Mouse (Mus musculus): ENCODE measurements at regions not wholly inside any gene's neighbourhood (a gene's known extent, or its start where the extent isn't known, plus 50 kb on each side); places are given as distances from the start of the nearest gene placed in this dataset.

- Histone ChIP-seq H3K27me3 (ENCODE audit: low read depth, poor library complexity, severe bottlenecking) (no peaks in the 10 kb centered on the region), H3K9me3 (replicated peaks) (no peaks in the 10 kb centered on the region), H3K36me3 (no peaks in the 10 kb centered on the region), H3K27ac (replicated peaks) (no peak overlapping the region), H3K4me3 (no peak overlapping the region), H3K4me1 (no peaks in the 10 kb centered on the region)
- no peak for DNase-seq (ENCODE audit: low spot score)
- 83% methylated on average over 4 of the region's 4 CpGs for WGBS
These were observed 368.0 kb upstream of the Pappa start for GRCm38 (mm10) chr4:64755986-64756385.

- H3K4me3 ChIP-seq: no peak overlapping the region
- H3K27me3 ChIP-seq (ENCODE audit: low read depth, poor library complexity, severe bottlenecking): no peaks in the 10 kb centered on the region
- DNase-seq (ENCODE audit: low spot score): no peak
- H3K9me3 ChIP-seq (replicated peaks): no peaks in the 10 kb centered on the region
- H3K4me1 ChIP-seq: no peaks in the 10 kb centered on the region
- no peak overlapping the region for H3K27ac ChIP-seq (replicated peaks)
- H3K36me3 ChIP-seq: no peaks in the 10 kb centered on the region
- WGBS: 68% methylated on average over 1 of the region's 1 CpGs
These were observed 355.4 kb upstream of the Pappa start for GRCm38 (mm10) chr4:64768610-64769009.

GRCm38 (mm10) chr4:64803886-64804285 is 320.1 kb upstream of the Pappa start:
- Histone ChIP-seq H3K27ac (replicated peaks) (no peak overlapping the region), H3K36me3 (no peaks in the 10 kb centered on the region), H3K4me1 (no peaks in the 10 kb centered on the region), H3K27me3 (ENCODE audit: low read depth, poor library complexity, severe bottlenecking) (no peaks in the 10 kb centered on the region), H3K9me3 (replicated peaks) (no peaks in the 10 kb centered on the region), H3K4me3 (no peak overlapping the region)
- 87% methylated on average over 7 of the region's 7 CpGs for WGBS
- DNase-seq (ENCODE audit: low spot score): no peak

GRCm38 (mm10) chr4:64804996-64805395 is 319.0 kb upstream of the Pappa start:
- H3K4me1 ChIP-seq: no peaks in the 10 kb centered on the region
- no peaks in the 10 kb centered on the region for H3K9me3 ChIP-seq (replicated peaks)
- no peak overlapping the region for H3K27ac ChIP-seq (replicated peaks)
- DNase-seq (ENCODE audit: low spot score): no peak
- no peak overlapping the region for H3K4me3 ChIP-seq
- 85% methylated on average over 2 of the region's 2 CpGs for WGBS
- no peaks in the 10 kb centered on the region for H3K27me3 ChIP-seq (ENCODE audit: low read depth, poor library complexity, severe bottlenecking)
- H3K36me3 ChIP-seq: no peaks in the 10 kb centered on the region

GRCm38 (mm10) chr4:64807148-64807547 is 316.8 kb upstream of the Pappa start:
- WGBS: 100% methylated on average over 1 of the region's 1 CpGs
- no peaks in the 10 kb centered on the region for H3K27me3 ChIP-seq (ENCODE audit: low read depth, poor library complexity, severe bottlenecking)
- no peak for DNase-seq (ENCODE audit: low spot score)
- H3K4me3 ChIP-seq: no peak overlapping the region
- H3K27ac ChIP-seq (replicated peaks): no peak overlapping the region
- no peaks in the 10 kb centered on the region for H3K36me3 ChIP-seq
- H3K9me3 ChIP-seq (replicated peaks): no peaks in the 10 kb centered on the region
- no peaks in the 10 kb centered on the region for H3K4me1 ChIP-seq

GRCm38 (mm10) chr4:64811974-64812373 is 312.0 kb upstream of the Pappa start:
- no peak overlapping the region for H3K27ac ChIP-seq (replicated peaks)
- H3K4me1 ChIP-seq: no peaks in the 10 kb centered on the region
- no peaks in the 10 kb centered on the region for H3K36me3 ChIP-seq

GRCm38 (mm10) chr4:64812812-64813211 is 311.2 kb upstream of the Pappa start:
- no peak for DNase-seq (ENCODE audit: low spot score)
- WGBS: 84% methylated on average over 4 of the region's 4 CpGs

More at GRCm38 (mm10) chr4:64811974-64812373, 312.0 kb upstream of the Pappa start:
- no peak for DNase-seq (ENCODE audit: low spot score)
- Histone ChIP-seq H3K4me3 (no peak overlapping the region), H3K27me3 (ENCODE audit: low read depth, poor library complexity, severe bottlenecking) (no peaks in the 10 kb centered on the region), H3K9me3 (replicated peaks) (no peaks in the 10 kb centered on the region)

GRCm38 (mm10) chr4:64832882-64833281 is 291.1 kb upstream of the Pappa start:
- Histone ChIP-seq H3K27me3 (ENCODE audit: low read depth, poor library complexity, severe bottlenecking) (no peaks in the 10 kb centered on the region), H3K36me3 (no peaks in the 10 kb centered on the region), H3K4me1 (no peaks in the 10 kb centered on the region), H3K4me3 (no peak overlapping the region), H3K9me3 (replicated peaks) (no peaks in the 10 kb centered on the region), H3K27ac (replicated peaks) (no peak overlapping the region)
- no peak for DNase-seq (ENCODE audit: low spot score)
- WGBS: 53% methylated on average over 2 of the region's 2 CpGs

More at GRCm38 (mm10) chr4:64812812-64813211, 311.2 kb upstream of the Pappa start:
- Histone ChIP-seq H3K36me3 (no peaks in the 10 kb centered on the region), H3K4me1 (no peaks in the 10 kb centered on the region), H3K9me3 (replicated peaks) (no peaks in the 10 kb centered on the region), H3K4me3 (no peak overlapping the region), H3K27me3 (ENCODE audit: low read depth, poor library complexity, severe bottlenecking) (no peaks in the 10 kb centered on the region), H3K27ac (replicated peaks) (no peak overlapping the region)

GRCm38 (mm10) chr4:64874521-64874920 is 249.5 kb upstream of the Pappa start:
- no peak for DNase-seq (ENCODE audit: low spot score)
- no peaks in the 10 kb centered on the region for H3K36me3 ChIP-seq
- H3K4me3 ChIP-seq: no peak overlapping the region
- H3K27me3 ChIP-seq (ENCODE audit: low read depth, poor library complexity, severe bottlenecking): no peaks in the 10 kb centered on the region
- WGBS: 89% methylated on average over 2 of the region's 2 CpGs
- H3K4me1 ChIP-seq: no peaks in the 10 kb centered on the region
- no peaks in the 10 kb centered on the region for H3K9me3 ChIP-seq (replicated peaks)
- H3K27ac ChIP-seq (replicated peaks): no peak overlapping the region

- no peak for DNase-seq (ENCODE audit: low spot score)
- 88% methylated on average over 1 of the region's 1 CpGs for WGBS
- H3K4me1 ChIP-seq: no peaks in the 10 kb centered on the region
- H3K4me3 ChIP-seq: no peak overlapping the region
- no peak overlapping the region for H3K27ac ChIP-seq (replicated peaks)
- H3K9me3 ChIP-seq (replicated peaks): no peaks in the 10 kb centered on the region
- H3K36me3 ChIP-seq: no peaks in the 10 kb centered on the region
- no peaks in the 10 kb centered on the region for H3K27me3 ChIP-seq (ENCODE audit: low read depth, poor library complexity, severe bottlenecking)
These were observed 247.1 kb upstream of the Pappa start for GRCm38 (mm10) chr4:64876924-64877323.

- no peaks in the 10 kb centered on the region for H3K27me3 ChIP-seq (ENCODE audit: low read depth, poor library complexity, severe bottlenecking)
- no peak overlapping the region for H3K27ac ChIP-seq (replicated peaks)
- no peaks in the 10 kb centered on the region for H3K4me1 ChIP-seq
- no peak for DNase-seq (ENCODE audit: low spot score)
- no peaks in the 10 kb centered on the region for H3K9me3 ChIP-seq (replicated peaks)
- WGBS: 86% methylated on average over 3 of the region's 3 CpGs
- H3K4me3 ChIP-seq: no peak overlapping the region
- H3K36me3 ChIP-seq: no peaks in the 10 kb centered on the region
These were observed 226.0 kb upstream of the Pappa start for GRCm38 (mm10) chr4:64897935-64898334.

GRCm38 (mm10) chr4:64901091-64901845 is 222.7 kb upstream of the Pappa start:
- Histone ChIP-seq H3K4me3 (no peak overlapping the region), H3K4me1 (no peaks in the 10 kb centered on the region), H3K9me3 (replicated peaks) (no peaks in the 10 kb centered on the region), H3K36me3 (no peaks in the 10 kb centered on the region), H3K27me3 (ENCODE audit: low read depth, poor library complexity, severe bottlenecking) (no peaks in the 10 kb centered on the region), H3K27ac (replicated peaks) (no peak overlapping the region)
- no peak for DNase-seq (ENCODE audit: low spot score)
- 87% methylated on average over 5 of the region's 5 CpGs for whole genome bisulfite sequencing

GRCm38 (mm10) chr4:64923751-64924150 is 200.2 kb upstream of the Pappa start:
- Histone ChIP-seq H3K36me3 (no peaks in the 10 kb centered on the region), H3K27ac (replicated peaks) (no peak overlapping the region), H3K9me3 (replicated peaks) (no peaks in the 10 kb centered on the region), H3K27me3 (ENCODE audit: low read depth, poor library complexity, severe bottlenecking) (no peaks in the 10 kb centered on the region), H3K4me1 (no peaks in the 10 kb centered on the region), H3K4me3 (no peak overlapping the region)
- no peak for DNase-seq (ENCODE audit: low spot score)

- WGBS: 76% methylated on average over 2 of the region's 2 CpGs
- DNase-seq (ENCODE audit: low spot score): no peak
- no peak overlapping the region for H3K4me3 ChIP-seq
- no peak overlapping the region for H3K27ac ChIP-seq (replicated peaks)
- no peaks in the 10 kb centered on the region for H3K4me1 ChIP-seq
- H3K27me3 ChIP-seq (ENCODE audit: low read depth, poor library complexity, severe bottlenecking): no peaks in the 10 kb centered on the region
- no peaks in the 10 kb centered on the region for H3K36me3 ChIP-seq
- no peaks in the 10 kb centered on the region for H3K9me3 ChIP-seq (replicated peaks)
These were observed 195.4 kb upstream of the Pappa start for GRCm38 (mm10) chr4:64928553-64928952.

Data from midbrain, embryonic 10.5 days (tissue).